Mouse (Mus musculus) CH12.LX (cell line): ENCODE data around the gene BC048403.

Source experiments
- CTCF ChIP-seq, 2 experiments: IDR thresholded peaks in 1 of 2; conservative IDR thresholded peaks in 1 of 2; 2 replicates each; pipeline ENCODE4 v1.5.1; 2011 to 2012; ENCODE audit warnings: low read depth in 2 of 2, low read length in 2 of 2, improper control_type of control experiment in 1 of 2, inconsistent platforms in 1 of 2, mild to moderate bottlenecking in 1 of 2, moderate library complexity in 1 of 2
- GABPA ChIP-seq: IDR thresholded peaks from 2 replicates; pipeline ENCODE4 v1.6.1; 2012; ENCODE audit warnings: low read depth, low read length, improper control_type of control experiment, inconsistent platforms; ENCODE audit not compliant: insufficient replicate concordance
- KAT2A ChIP-seq: IDR thresholded peaks from 2 replicates; pipeline ENCODE4 v1.6.1; 2012; ENCODE audit warnings: low read length, improper control_type of control experiment, inconsistent platforms; ENCODE audit not compliant: insufficient replicate concordance
- MAX ChIP-seq: IDR thresholded peaks from 2 replicates; pipeline ENCODE4 v1.6.1; 2011; ENCODE audit warnings: low read length, improper control_type of control experiment
- NELFE ChIP-seq: IDR thresholded peaks from 2 replicates; pipeline ENCODE4 v1.6.1; 2011; ENCODE audit warnings: low read depth, low read length, improper control_type of control experiment
- RAD21 ChIP-seq: IDR thresholded peaks from 2 replicates; pipeline ENCODE4 v1.6.1; 2011; ENCODE audit warnings: low read depth, mild to moderate bottlenecking, low read length, improper control_type of control experiment, moderate library complexity

GRCm38 (mm10) chr10:121716862-121717261 is 22.9 kb upstream of the BC048403 start:
- TF ChIP-seq CTCF (conservative IDR thresholded peaks at IDR 0.05 in 1 of 2, IDR thresholded peaks at IDR 0.05 in 1 of 2; ENCODE audit: low read depth in 2 of 2, low read length in 2 of 2) (no peak), MAX (no peak), NELFE (no peak), KAT2A (no peak), RAD21 (no peak), GABPA (no peak)
